Mouse (Mus musculus) gastrocnemius, postnatal 25 days (tissue): ENCODE results near the gene Trappc3. TPM values are rescaled to one million over a fixed set of nuclear protein-coding genes. Genes with fewer than 3 reads are reported as not detected.

Experiments
- DNase-seq: peaks from one replicate; pipeline ENCODE4 v3.0.0; 2022
- total RNA-seq, 2 experiments: library from RNA; stranded (reverse); gene quantifications; 1 replicate in 1 of 2; 2 replicates in 1 of 2; pipeline ENCODE4 v1.2.3; 2021

Trappc3 gene
- total RNA-seq, 2 experiments from 2014 or later = 18.0 to 21.0 TPM

GRCm38 (mm10) chr4:126278961-126279360, 16.8 kb downstream of the Trappc3 start:
- DNase-seq = no peak

- DNase-seq = no peak
These were observed 19.6 kb downstream of the Trappc3 start for GRCm38 (mm10) chr4:126281706-126282105.

GRCm38 (mm10) chr4:126283582-126283981, 21.5 kb downstream of the Trappc3 start:
- no peak for DNase-seq

- DNase-seq = no peak
These were observed 24.4 kb downstream of the Trappc3 start, which contains the start of gene Col8a2 for GRCm38 (mm10) chr4:126286492-126286891. Gene Col8a2 (plus strand): TSS chr4:126286793.

GRCm38 (mm10) chr4:126287302-126287995, 25.3 kb downstream of the Trappc3 start:
- no peak for DNase-seq

- no peak for DNase-seq
These were observed 26.1 kb downstream of the Trappc3 start for GRCm38 (mm10) chr4:126288085-126288666.

- DNase-seq = no peak
These were observed 28.2 kb downstream of the Trappc3 start for GRCm38 (mm10) chr4:126290314-126290713.

GRCm38 (mm10) chr4:126291196-126291595, 29.1 kb downstream of the Trappc3 start:
- DNase-seq = no peak

- DNase-seq = no peak
These were observed 33.0 kb downstream of the Trappc3 start for GRCm38 (mm10) chr4:126295152-126295551.

- DNase-seq = no peak
These were observed 33.8 kb downstream of the Trappc3 start for GRCm38 (mm10) chr4:126295937-126296336.

GRCm38 (mm10) chr4:126296617-126297101, 34.5 kb downstream of the Trappc3 start:
- peak; percentile 83 for DNase-seq

- DNase-seq = no peak
These were observed 38.9 kb downstream of the Trappc3 start for GRCm38 (mm10) chr4:126300916-126301583.

- DNase-seq = no peak
These were observed 39.6 kb downstream of the Trappc3 start for GRCm38 (mm10) chr4:126301584-126302309.

- DNase-seq = no peak
These were observed 41.8 kb downstream of the Trappc3 start for GRCm38 (mm10) chr4:126303877-126304276.

GRCm38 (mm10) chr4:126305428-126305827, 43.3 kb downstream of the Trappc3 start:
- DNase-seq = no peak

GRCm38 (mm10) chr4:126306058-126306457, 43.9 kb downstream of the Trappc3 start:
- no peak for DNase-seq

GRCm38 (mm10) chr4:126306827-126307226, 44.7 kb downstream of the Trappc3 start:
- DNase-seq = no peak

- no peak for DNase-seq
These were observed 47.2 kb downstream of the Trappc3 start for GRCm38 (mm10) chr4:126309211-126309921.

- DNase-seq = peak; percentile 84
These were observed 47.8 kb downstream of the Trappc3 start for GRCm38 (mm10) chr4:126309922-126310309.

- no peak for DNase-seq
These were observed 48.2 kb downstream of the Trappc3 start for GRCm38 (mm10) chr4:126310344-126310743.

- no peak for DNase-seq
These were observed 49.6 kb downstream of the Trappc3 start for GRCm38 (mm10) chr4:126311566-126312200.
